Mouse (Mus musculus): ENCODE results near the gene Rtn2. TPM values are rescaled to one million over a fixed set of nuclear protein-coding genes. Genes with fewer than 3 reads are reported as not detected.

Gene Rtn2
- polyA plus RNA-seq, 1 experiment from 2014 or later, result 20.9 TPM

DNA sequence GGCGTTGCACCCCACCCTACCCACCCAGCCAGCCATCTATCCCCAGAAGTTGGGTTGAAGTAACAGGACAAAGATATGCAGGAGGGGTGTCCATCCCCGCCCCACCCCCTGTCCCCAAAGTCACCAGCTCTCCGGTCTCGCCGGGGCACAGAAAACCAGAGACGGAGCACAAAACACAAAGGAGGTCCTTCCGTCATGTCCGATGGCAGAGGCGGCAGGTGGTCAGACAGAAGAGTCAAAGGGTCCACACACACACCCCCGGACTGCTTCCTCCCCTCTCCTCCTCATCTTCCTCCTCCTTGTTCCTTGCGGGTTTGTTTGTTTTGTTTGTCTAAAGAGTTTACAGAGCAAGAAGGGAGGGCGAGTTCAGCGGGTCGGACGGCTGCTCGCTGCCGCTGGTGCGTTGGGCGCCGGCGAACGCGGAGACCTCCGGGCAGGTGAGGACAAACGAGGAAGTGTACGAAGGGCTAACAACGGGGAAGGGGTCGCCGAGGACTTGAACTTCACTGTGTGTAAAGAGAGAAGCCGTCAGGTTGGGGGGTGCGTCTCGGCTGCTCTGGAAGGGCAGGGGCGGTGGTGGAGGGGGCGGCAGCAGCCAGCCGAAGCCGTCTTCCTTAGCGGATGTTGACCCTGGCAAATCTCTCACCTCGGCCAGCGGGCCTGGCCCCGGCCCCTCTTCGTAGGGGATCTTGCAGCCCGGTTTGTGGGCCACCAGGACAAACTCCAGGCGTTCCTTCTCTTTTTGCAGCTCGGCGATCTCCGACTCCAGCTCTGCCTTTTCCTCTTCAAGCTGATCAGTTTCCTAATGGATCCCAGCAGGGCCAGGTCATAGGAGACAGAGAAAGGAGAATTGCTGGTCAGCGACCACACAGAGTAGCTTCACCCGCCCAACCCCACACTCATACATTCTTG is 22.3 kb downstream of the Rtn2 start:
- H3K27me3 ChIP-seq, result peaks cover 67% of the 10 kb centered on the region
- H3K4me3 ChIP-seq, result peak overlapping the region; percentile 39
- no peak for ATAC-seq (ENCODE audit: low FRiP score, low read depth)
- H3K9me3 ChIP-seq, result no peaks in the 10 kb centered on the region
- WGBS, result 2% methylated on average over 47 of the region's 48 CpGs
- H3K4me2 ChIP-seq (replicated peaks), result peak overlapping the region; percentile 60
- no peaks in the 10 kb centered on the region for H3K36me3 ChIP-seq
- no peak overlapping the region for H3K27ac ChIP-seq
- H3K9ac ChIP-seq, result peak overlapping the region; percentile 57; the same call in 1 of the 2 replicates
- H3K4me1 ChIP-seq, result peaks cover 44% of the 10 kb centered on the region

DNA sequence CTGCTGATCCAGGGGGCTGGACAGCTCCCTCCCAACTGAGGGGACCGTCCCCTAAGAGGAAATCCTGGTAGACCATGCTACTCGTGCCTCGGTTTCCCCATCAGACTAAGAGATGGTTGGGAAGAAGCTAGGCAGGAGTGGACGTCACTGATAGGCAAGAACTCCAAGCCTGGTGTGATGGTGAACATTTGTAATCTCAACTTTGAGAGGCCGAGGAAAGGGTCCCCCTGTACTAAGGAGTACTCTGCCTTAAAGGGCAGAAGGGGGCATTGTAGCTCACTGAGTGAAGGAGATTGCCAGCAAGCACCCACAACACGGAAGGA is 22.9 kb downstream of the Rtn2 start:
- peak overlapping the region; percentile 39 for H3K4me3 ChIP-seq

DNA sequence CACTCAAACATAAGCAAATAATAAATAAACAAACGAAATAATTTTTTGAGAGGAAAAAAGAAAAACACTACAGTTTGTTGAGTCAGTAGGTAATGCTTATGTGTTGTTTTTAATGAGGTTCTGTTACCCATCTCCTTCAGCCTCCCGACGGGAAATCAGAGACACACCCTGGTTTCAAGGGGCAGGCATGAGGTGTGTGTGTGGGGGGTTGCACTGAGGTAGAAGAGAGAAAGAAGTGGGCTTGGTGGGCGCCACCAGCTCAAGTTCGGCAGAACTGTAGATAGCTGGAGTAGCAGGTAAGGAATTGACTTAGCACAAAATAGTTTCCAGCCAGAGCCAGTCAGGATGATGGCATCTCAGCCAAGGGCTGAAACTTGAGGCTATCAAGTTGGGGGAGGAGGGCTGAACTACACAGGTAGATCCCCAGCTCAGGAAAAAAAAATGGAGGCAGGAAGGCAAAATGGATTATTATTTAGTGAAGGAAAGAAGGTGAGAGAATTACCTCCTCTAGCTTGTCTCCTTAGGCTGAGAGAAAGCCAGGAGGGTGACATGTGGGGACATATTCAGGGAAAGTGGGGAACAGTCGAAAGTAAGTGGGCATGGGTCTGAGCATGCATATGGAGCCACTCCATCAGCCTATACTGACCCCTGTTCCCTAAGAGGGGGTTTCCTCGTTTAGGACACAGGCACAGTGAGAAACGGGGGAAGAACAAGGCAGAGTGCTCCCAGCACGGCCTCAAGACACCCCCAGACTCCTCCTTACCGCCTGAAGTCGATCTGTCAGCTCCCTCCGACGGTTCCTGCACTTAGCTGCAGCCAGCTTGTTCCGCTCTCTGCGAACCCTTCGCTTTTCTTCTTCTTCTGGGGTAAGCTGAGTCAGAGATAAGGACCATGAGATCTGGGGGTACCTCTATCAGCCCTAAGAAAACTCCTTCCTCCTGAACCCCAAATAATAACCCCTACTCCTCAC is 23.7 kb downstream of the Rtn2 start:
- no peak for ATAC-seq (ENCODE audit: low FRiP score, low read depth)
- Histone ChIP-seq H3K4me3 (no peak overlapping the region), H3K36me3 (no peaks in the 10 kb centered on the region), H3K27me3 (peaks cover 67% of the 10 kb centered on the region), H3K9ac (no peak overlapping the region), H3K4me1 (peaks cover 46% of the 10 kb centered on the region), H3K27ac (no peak overlapping the region), H3K4me2 (replicated peaks) (no peak overlapping the region), H3K9me3 (no peaks in the 10 kb centered on the region)
- whole genome bisulfite sequencing, result 46% methylated on average over 16 of the region's 16 CpGs

More for the DNA sequence above, 22.9 kb downstream of the Rtn2 start:
- ATAC-seq (ENCODE audit: low FRiP score, low read depth), result no peak
- H3K9me3 ChIP-seq, result no peaks in the 10 kb centered on the region
- peaks cover 45% of the 10 kb centered on the region for H3K4me1 ChIP-seq
- 10% methylated on average over 6 of the region's 6 CpGs for WGBS
- H3K27ac ChIP-seq, result no peak overlapping the region
- H3K36me3 ChIP-seq, result no peaks in the 10 kb centered on the region
- peaks cover 67% of the 10 kb centered on the region for H3K27me3 ChIP-seq
- H3K9ac ChIP-seq, result no peak overlapping the region
- H3K4me2 ChIP-seq (replicated peaks), result peak overlapping the region; percentile 60

DNA sequence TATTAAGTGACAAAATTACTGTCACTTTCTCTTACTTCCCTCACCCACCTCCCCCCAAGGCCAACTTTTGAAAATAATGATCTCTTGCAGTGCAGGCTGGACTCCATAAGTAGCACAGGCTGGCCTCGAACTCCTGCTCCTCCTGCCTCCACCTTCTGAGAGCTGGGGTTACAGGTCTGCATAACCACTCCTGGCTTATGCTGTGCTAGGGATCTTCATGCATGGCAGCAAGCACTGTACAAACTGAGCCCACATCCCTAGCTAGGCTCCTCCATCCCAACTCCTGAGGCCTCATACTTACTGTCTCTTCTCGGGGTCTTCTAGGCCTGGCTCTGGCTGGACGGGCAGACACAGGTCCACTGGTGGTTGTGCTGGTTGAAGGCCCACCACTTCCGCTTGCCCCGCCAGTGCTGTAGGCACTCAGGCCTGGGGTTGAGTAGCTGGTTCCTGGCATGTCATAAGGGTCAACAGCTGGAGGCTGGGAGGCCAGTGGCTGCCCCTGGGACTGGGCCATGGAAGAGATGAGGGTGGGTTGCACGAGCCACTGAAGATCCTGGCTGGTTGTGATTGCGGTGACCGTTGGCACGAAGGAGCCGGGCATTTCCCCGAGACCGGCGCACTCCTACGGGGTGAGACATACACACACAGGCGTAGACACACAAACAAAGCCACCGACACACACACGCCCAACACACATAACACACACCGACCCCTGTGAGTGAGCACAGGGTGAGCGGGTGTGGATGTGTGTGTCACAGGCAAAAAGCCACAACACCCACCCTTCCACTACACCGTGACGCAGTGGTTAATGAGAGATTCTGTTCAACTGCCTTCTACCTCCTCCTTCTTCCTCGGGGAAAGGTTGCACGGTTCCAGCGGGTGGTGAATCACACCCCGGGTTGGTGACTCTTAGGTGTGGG is 24.7 kb downstream of the Rtn2 start:
- 73% methylated on average over 25 of the region's 25 CpGs for WGBS
- H3K9me3 ChIP-seq, result no peaks in the 10 kb centered on the region
- H3K27me3 ChIP-seq, result peaks cover 66% of the 10 kb centered on the region
- H3K4me1 ChIP-seq, result peaks cover 38% of the 10 kb centered on the region
- H3K4me3 ChIP-seq, result peak overlapping the region; percentile 63; the same call in 1 of the 2 replicates
- H3K9ac ChIP-seq, result peak overlapping the region; percentile 4; the same call in 1 of the 2 replicates
- H3K27ac ChIP-seq, result no peak overlapping the region
- H3K4me2 ChIP-seq (replicated peaks), result peak overlapping the region; percentile 99
- no peaks in the 10 kb centered on the region for H3K36me3 ChIP-seq
- no peak for ATAC-seq (ENCODE audit: low FRiP score, low read depth)

DNA sequence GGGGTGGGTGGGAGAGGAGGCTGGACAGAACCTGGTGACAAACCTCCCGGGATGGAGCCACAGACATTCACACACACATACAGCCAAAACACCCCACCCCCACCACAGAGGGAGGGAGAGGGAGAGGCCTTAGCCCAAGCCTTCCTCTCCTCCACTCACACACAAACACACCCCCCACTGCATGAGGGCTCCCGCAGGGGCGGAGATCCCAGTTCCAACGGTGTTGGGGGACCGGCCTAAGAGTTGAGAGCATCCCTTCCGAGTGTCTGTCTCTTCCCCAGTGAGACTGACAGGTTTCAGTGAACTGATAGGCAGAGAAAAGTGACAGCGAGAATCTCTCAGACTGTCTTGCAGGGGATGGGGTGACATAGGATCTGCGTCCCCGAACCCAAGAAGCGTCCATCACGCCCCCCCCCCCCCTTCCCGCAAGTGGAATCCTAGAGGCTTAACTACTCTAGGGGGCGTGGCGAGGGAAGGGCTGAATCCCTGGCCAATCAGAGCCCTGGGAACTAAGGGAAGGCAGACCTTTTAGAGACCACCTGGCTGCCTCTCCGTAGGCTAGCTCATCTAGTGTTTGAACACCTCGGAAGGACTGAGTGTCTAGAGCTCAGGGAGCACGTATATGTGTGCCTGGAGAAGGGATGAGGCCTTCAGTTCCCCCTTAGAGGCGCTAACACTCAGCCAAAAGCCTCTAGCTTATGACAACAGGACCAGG is 25.5 kb downstream of the Rtn2 start:
- Histone ChIP-seq H3K9ac (peak overlapping the region; percentile 61), H3K36me3 (no peaks in the 10 kb centered on the region), H3K4me2 (replicated peaks) (peak overlapping the region; percentile 99), H3K4me3 (peak overlapping the region; percentile 63), H3K27me3 (peaks cover 60% of the 10 kb centered on the region), H3K27ac (peak overlapping the region; percentile 61; the same call in 1 of the 2 replicates), H3K9me3 (no peaks in the 10 kb centered on the region), H3K4me1 (peaks cover 36% of the 10 kb centered on the region)
- ATAC-seq (ENCODE audit: low FRiP score, low read depth), result peak; percentile 26
- WGBS, result under 1% methylated on average over 17 of the region's 18 CpGs

DNA sequence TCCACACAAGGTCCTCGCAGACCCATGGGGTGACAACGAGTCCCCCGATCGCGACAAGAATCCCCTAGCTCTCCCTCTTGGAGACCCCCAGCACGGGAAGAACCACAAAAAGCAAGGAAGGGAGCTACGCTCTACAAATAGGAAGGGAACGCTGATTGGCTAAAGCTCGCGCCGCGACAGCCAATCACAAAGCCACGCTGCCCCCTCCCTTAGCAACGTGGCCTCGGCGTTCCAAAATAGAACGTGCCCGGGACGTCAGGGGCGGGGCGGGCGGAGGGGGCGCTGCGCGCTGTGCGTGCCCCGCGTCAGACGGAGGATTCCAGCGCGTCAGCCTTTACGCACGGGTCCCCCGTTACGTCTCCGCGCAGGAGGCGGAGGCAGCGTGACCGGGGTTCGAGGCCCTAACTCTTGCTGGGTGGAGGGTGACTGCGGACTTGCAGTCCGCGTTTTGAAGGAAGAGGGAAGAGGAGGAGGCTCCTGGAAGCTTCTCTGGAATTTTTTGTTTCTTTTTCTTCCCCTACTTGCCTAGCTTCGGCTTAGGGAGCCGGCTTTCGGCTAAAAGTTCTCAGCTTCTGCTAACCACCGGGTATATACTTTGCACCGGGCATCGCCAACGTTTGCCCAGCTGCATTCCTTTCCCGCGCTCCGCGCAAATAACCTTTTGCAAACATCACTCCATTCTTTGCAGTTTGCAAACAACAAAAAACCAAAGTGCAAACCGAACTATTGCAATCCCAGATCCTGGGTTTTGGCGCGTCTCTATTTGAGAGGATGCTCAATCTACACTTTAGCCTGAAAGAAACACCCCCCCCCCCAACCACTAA is 26.2 kb downstream of the Rtn2 start:
- Histone ChIP-seq H3K27ac (peak overlapping the region; percentile 61; the same call in 1 of the 2 replicates), H3K4me1 (peaks cover 34% of the 10 kb centered on the region), H3K9ac (peak overlapping the region; percentile 65), H3K9me3 (no peaks in the 10 kb centered on the region), H3K4me2 (replicated peaks) (peak overlapping the region; percentile 99), H3K36me3 (no peaks in the 10 kb centered on the region), H3K4me3 (peak overlapping the region; percentile 63), H3K27me3 (peaks cover 59% of the 10 kb centered on the region)
- peak; percentile 87 for ATAC-seq (ENCODE audit: low FRiP score, low read depth)
- under 1% methylated on average over 58 of the region's 58 CpGs for WGBS

DNA sequence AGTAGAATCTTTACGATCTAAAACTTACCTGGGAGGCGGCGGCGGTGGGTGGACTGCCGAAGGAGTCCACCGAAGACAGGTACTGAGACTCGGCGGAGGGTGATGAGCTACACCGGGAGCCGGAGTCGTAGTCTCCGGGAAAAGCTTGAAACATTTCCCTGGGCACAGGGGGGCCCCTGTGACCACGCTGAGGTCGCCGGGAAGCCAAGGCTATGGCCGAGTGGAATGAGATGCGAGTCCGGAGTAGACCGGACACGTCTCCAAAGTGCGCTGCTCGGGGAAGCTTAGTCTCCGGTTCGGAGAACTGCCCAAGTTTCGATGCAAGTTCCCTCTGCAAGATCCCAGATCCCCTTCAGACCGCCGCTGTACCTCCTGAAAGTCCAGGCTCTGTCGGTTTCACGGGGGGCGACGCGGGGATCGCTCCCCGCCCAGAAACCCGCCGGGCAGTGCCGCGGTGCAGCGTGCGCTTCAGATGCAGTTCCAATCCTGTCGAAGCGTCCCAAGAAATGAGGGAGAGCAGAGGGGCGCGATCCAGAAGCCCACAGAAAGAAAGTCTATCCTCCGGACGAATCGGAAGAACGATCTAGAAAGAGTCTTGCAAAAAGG is 27.0 kb downstream of the Rtn2 start:
- no peaks in the 10 kb centered on the region for H3K36me3 ChIP-seq
- no peak for ATAC-seq (ENCODE audit: low FRiP score, low read depth)
- H3K27ac ChIP-seq, result no peak overlapping the region
- no peaks in the 10 kb centered on the region for H3K9me3 ChIP-seq
- H3K4me1 ChIP-seq, result peaks cover 28% of the 10 kb centered on the region
- peak overlapping the region; percentile 99 for H3K4me2 ChIP-seq (replicated peaks)
- peaks cover 52% of the 10 kb centered on the region for H3K27me3 ChIP-seq
- H3K9ac ChIP-seq, result peak overlapping the region; percentile 65
- 1% methylated on average over 48 of the region's 48 CpGs for WGBS
- H3K4me3 ChIP-seq, result peak overlapping the region; percentile 63

DNA sequence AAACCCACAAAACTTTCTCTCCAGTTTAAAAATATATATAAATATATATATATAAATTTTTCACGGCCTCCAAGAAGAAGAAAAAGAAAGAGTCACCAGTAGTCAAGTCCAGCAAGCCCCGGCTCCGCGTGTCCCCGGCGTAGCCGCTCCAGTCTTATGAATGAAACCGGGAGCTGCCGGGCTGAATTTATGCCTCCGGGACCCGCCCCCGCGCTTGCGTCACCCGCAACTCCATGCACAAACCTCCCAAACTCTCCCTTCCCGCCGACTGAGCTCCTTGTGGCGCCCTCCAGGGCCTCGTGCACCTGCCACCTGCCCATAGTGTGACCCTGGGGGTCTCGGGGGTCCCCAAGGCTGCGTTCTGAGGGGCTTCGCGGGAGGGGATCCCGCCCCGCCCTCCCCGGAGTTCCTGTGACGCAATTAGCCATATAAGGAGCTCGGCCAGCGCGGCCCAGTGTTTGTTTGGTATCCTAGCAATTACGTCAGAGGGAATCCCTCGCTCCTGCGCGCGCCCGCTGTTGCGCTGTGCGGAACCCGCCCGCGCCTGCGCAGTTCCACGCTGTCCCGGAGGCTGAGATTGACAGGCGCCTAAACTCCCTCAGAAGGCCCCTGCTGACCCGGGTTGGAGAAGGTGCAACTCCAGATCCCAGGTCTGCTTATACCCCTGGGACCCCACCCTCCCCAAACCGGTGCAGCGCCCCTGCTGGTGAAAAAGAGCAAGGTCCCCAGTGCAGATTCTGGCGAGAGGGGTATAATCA is 27.6 kb downstream of the Rtn2 start, which contains the start of gene Fosb:
Fosb (minus strand) TSS at position 168 of the 758 bp plus-strand sequence.
- ATAC-seq (ENCODE audit: low FRiP score, low read depth), result peak; percentile 82
- no peaks in the 10 kb centered on the region for H3K36me3 ChIP-seq
- peaks cover 52% of the 10 kb centered on the region for H3K27me3 ChIP-seq
- no peaks in the 10 kb centered on the region for H3K9me3 ChIP-seq
- under 1% methylated on average over 49 of the region's 49 CpGs for WGBS
- peaks cover 21% of the 10 kb centered on the region for H3K4me1 ChIP-seq
- peak within 1 kb of the TSS; percentile 99 for H3K4me2 ChIP-seq (replicated peaks)
- peak within 1 kb of the TSS; percentile 67 for H3K9ac ChIP-seq
- H3K27ac ChIP-seq, result no peak within 1 kb of the TSS
- peak within 1 kb of the TSS; percentile 63 for H3K4me3 ChIP-seq

DNA sequence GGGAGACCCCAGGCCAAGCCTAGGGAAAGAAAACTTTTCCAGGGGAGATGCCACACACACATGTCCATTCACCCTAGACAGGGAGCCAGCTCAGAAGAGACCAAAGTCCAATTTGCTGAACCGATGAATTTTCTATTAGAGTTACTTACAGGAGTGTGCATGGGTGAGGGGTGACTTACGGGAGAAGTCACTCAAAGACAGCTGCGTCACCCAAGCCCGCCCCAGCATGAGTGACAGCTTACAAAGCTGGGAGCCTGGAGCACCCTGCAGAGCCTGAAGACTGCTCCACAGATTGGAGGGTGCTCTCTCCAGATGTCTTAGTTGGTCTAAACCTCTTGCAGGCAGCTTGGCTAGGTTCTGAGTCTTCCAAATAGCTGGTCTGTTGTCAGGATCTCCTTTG is 29.6 kb downstream of the Rtn2 start:
- 43% methylated on average over 4 of the region's 4 CpGs for WGBS
- Histone ChIP-seq H3K36me3 (no peaks in the 10 kb centered on the region), H3K9me3 (no peaks in the 10 kb centered on the region), H3K27ac (no peak overlapping the region), H3K27me3 (peaks cover 50% of the 10 kb centered on the region), H3K4me1 (peaks cover 18% of the 10 kb centered on the region), H3K4me2 (replicated peaks) (no peak overlapping the region), H3K9ac (no peak overlapping the region), H3K4me3 (no peak overlapping the region)
- ATAC-seq (ENCODE audit: low FRiP score, low read depth), result no peak
